Mouse (Mus musculus) neural tube, postnatal 0 days (tissue): ENCODE data around the gene Gm45783. TPM values are rescaled to one million over a fixed set of nuclear protein-coding genes. Genes with fewer than 3 reads are reported as not detected.

ENCODE experiments used
- microRNA-seq: library from miRNA; unstranded; fragments of <30 nt; microRNA quantifications from one replicate; pipeline ENCODE4, GENCODE M21; 2016
- polyA plus RNA-seq: library from polyadenylated mRNA; unstranded; fragments of >200 nt; fragmentation: Nextera tagmentation; extraction: Ambion mirVana; gene quantifications from 2 replicates; pipeline ENCODE4 v1.2.1, GENCODE M21; 2015

Gene Gm45783
- polyA plus RNA-seq, result not detected in 2 replicates

DNA sequence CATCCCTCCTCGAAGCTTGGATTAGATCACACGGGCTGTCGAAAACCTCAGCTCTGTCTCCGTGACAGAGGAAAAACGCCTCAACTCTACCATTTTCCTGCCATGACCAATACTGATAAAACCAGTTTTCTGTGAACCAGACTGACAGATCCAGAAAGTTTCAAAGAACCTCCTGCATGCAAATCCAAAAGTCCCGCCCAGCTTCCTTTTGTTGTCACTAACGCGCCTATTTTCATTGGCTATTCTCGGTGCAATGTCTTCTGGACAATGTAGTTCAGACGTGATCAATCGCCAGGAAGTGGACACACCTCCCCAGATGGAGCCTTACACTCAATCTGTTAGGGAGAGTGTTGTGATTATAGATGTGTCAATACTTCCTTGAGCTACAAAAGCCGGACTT, at the start of gene Gm45783:
Gm45783 (minus strand) TSS at position 143 of the 400 bp plus-strand sequence.

DNA sequence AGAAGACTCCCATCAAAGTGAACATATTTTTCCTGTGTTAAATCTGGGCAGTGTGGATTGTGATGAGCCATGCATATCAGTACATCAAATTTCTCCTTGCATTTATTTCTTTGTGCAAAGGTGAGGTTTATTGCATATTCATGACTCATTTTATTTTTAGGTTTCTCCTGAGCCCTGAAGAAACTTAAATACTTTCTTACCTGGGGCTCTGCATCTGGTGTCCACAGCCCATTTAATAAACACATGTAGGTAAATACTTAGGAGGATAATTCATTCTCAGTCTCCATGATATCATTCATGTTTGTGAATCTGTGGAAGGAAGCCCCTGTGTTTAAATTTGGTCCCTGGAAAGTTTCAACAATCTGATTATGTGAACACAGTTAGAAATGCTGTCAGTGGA, 25.2 kb upstream of the Gm45783 start, which contains the start of gene Vmn2r31:
Vmn2r31 (minus strand) TSS at position 101 of the 400 bp plus-strand sequence.

GRCm38 (mm10) chr7:7337509-7337908, 36.9 kb downstream of the Gm45783 start, which contains the start of gene Vmn2r30:
TSS of gene Vmn2r30 (minus strand) at chr7:7337609.

Small RNA genes within 50 kb of the gene (microRNA-seq; reads per million reads assigned to microRNA genes)
- 0.87 reads per million for gene Mir5620

Other genes starting within 250 kb of the Gm45783 start
- gene Zfp773, start 237.8 kb downstream of the Gm45783 start, polyA plus RNA-seq, result 4.6 and 5.1 TPM in 2 replicates
- 1.9 and 2.1 TPM in 2 replicates for gene Zfp418, start 203.2 kb downstream of the Gm45783 start, polyA plus RNA-seq
- 6.1 and 6.8 TPM in 2 replicates for gene Zfp772, start 164.6 kb downstream of the Gm45783 start, polyA plus RNA-seq
- gene Vmn2r29, start 127.2 kb downstream of the Gm45783 start, polyA plus RNA-seq, result 1.2 and 3.1 TPM in 2 replicates
- 7.6 and 10.9 TPM in 2 replicates for gene Gm45844, start 96.3 kb downstream of the Gm45783 start, polyA plus RNA-seq
- 158 and 176 TPM in 2 replicates for gene Clcn4, start 73.7 kb downstream of the Gm45783 start, polyA plus RNA-seq
- not detected in 2 replicates for gene Vmn2r30, start 37.0 kb downstream of the Gm45783 start, polyA plus RNA-seq
- gene Vmn2r31, start 25.1 kb upstream of the Gm45783 start, polyA plus RNA-seq, result not detected in 2 replicates
- not detected in 2 replicates for gene Vmn2r32, start 105.4 kb upstream of the Gm45783 start, polyA plus RNA-seq
- gene Vmn2r33, start 192.2 kb upstream of the Gm45783 start, polyA plus RNA-seq, result not detected in 2 replicates